Mouse (Mus musculus) left cerebral cortex, adult 2 months (tissue): ENCODE measurements around the gene St6galnac3. TPM values are rescaled to one million over a fixed set of nuclear protein-coding genes. Genes with fewer than 3 reads are reported as not detected.
A peak's percentile ranks its signal among the peaks of the same experiment; 100 is the strongest.

Experiments
- DNase-seq, 2 experiments: peaks; one replicate each; pipeline ENCODE4 v3.0.0; 2021 to 2022; ENCODE audit warnings: low spot score in 2 of 2, mixed read lengths in 1 of 2; ENCODE audit errors: extremely low spot score in 1 of 2
- H3K27ac ChIP-seq: fragments of 200-600 bp; 2 replicates; pipeline ENCODE4 v1.8.1; 2022
- H3K4me3 ChIP-seq: fragments of 200-600 bp; 2 replicates; pipeline ENCODE4 v1.8.1; 2022
- CTCF ChIP-seq: fragments of 200-600 bp; IDR thresholded peaks from 2 replicates; pipeline ENCODE4 v1.8.1; 2022; ENCODE audit warnings: antibody characterized with exemption, mild to moderate bottlenecking, moderate library complexity
- intact Hi-C: fragments of 180-260 bp; cut with DNase I; formaldehyde crosslinking; loops from one replicate; pipeline ENCODE4 v1.15.1; 2025
- total RNA-seq, 2 experiments: library from RNA; stranded (reverse); gene quantifications; 2 replicates each; pipeline ENCODE4 v1.2.3; 2021

St6galnac3 gene
- total RNA-seq, 2 experiments from 2014 or later: 17.1 to 18.8 TPM

- Histone ChIP-seq H3K4me3 (no peak overlapping the region), H3K27ac (no peak overlapping the region)
- no peak for TF ChIP-seq CTCF
- DNase-seq: no peak
- intact Hi-C loops: no loop called here
These were observed 211.4 kb downstream of the St6galnac3 start for GRCm38 (mm10) chr3:153513501-153514060.

GRCm38 (mm10) chr3:153512545-153512944 lies 212.4 kb downstream of the St6galnac3 start:
- intact Hi-C loops: no loop called here
- Histone ChIP-seq H3K27ac (no peak overlapping the region), H3K4me3 (no peak overlapping the region)
- no peak for DNase-seq
- TF ChIP-seq CTCF: no peak

- intact Hi-C loops: no loop called here
These were observed 213.8 kb downstream of the St6galnac3 start for GRCm38 (mm10) chr3:153511151-153511580.

GRCm38 (mm10) chr3:153510048-153510630 lies 214.8 kb downstream of the St6galnac3 start:
- no peak overlapping the region for H3K27ac ChIP-seq
- no peak overlapping the region for H3K4me3 ChIP-seq
- no peak for TF ChIP-seq CTCF
- intact Hi-C loops: no loop called here
- no peak for DNase-seq

More at GRCm38 (mm10) chr3:153511151-153511580, 213.8 kb downstream of the St6galnac3 start:
- Histone ChIP-seq H3K27ac (no peak overlapping the region), H3K4me3 (no peak overlapping the region)
- no peak for DNase-seq
- TF ChIP-seq CTCF: no peak

- no peak for DNase-seq
- no peak overlapping the region for H3K27ac ChIP-seq
- intact Hi-C loops: no loop called here
- no peak overlapping the region for H3K4me3 ChIP-seq
- TF ChIP-seq CTCF: no peak
These were observed 215.3 kb downstream of the St6galnac3 start for GRCm38 (mm10) chr3:153509643-153510042.

GRCm38 (mm10) chr3:153509029-153509428 lies 215.9 kb downstream of the St6galnac3 start:
- no peak overlapping the region for H3K4me3 ChIP-seq
- DNase-seq: no peak
- no peak for TF ChIP-seq CTCF
- intact Hi-C loops: no loop called here
- H3K27ac ChIP-seq: no peak overlapping the region

GRCm38 (mm10) chr3:153508592-153508991 lies 216.4 kb downstream of the St6galnac3 start:
- DNase-seq: no peak
- no peak overlapping the region for H3K27ac ChIP-seq
- no peak overlapping the region for H3K4me3 ChIP-seq
- intact Hi-C loops: no loop called here
- TF ChIP-seq CTCF: no peak

- no peak overlapping the region for H3K4me3 ChIP-seq
- no peak for DNase-seq
- intact Hi-C loops: no loop called here
- TF ChIP-seq CTCF: no peak
- no peak overlapping the region for H3K27ac ChIP-seq
These were observed 217.4 kb downstream of the St6galnac3 start for GRCm38 (mm10) chr3:153507599-153507998.

- DNase-seq: no peak
- intact Hi-C loops: loop anchor here (5.0 kb wide), 3 partner anchors 155 to 720 kb away; no protein-coding TSS in a partner anchor
- no peak for TF ChIP-seq CTCF
- H3K27ac ChIP-seq: no peak overlapping the region
- no peak overlapping the region for H3K4me3 ChIP-seq
These were observed 222.5 kb downstream of the St6galnac3 start for GRCm38 (mm10) chr3:153502488-153502887.

GRCm38 (mm10) chr3:153501333-153501877 lies 223.6 kb downstream of the St6galnac3 start:
- DNase-seq: peak; percentile 77 to 83
- H3K4me3 ChIP-seq: no peak overlapping the region
- intact Hi-C loops: loop anchor here (5.0 kb wide), 3 partner anchors 156 to 719 kb away; no protein-coding TSS in a partner anchor
- peak; percentile 82 for TF ChIP-seq CTCF
- H3K27ac ChIP-seq: no peak overlapping the region

GRCm38 (mm10) chr3:153492986-153493385 lies 232.0 kb downstream of the St6galnac3 start:
- intact Hi-C loops: loop anchor here (10.0 kb wide), 1 partner anchor 258 kb away; no protein-coding TSS in a partner anchor
- Histone ChIP-seq H3K4me3 (no peak overlapping the region), H3K27ac (no peak overlapping the region)
- TF ChIP-seq CTCF: no peak
- DNase-seq: no peak

- TF ChIP-seq CTCF: no peak
- Histone ChIP-seq H3K4me3 (no peak overlapping the region), H3K27ac (no peak overlapping the region)
- intact Hi-C loops: loop anchor here (5.0 to 10.0 kb wide), 3 partner anchors 78 to 517 kb away; no protein-coding TSS in a partner anchor
- no peak for DNase-seq
These were observed 235.3 kb downstream of the St6galnac3 start for GRCm38 (mm10) chr3:153489718-153490117.
